Mouse (Mus musculus) bone marrow macrophage, adult 2 months (primary cell): ENCODE data around the gene Phf6.

ENCODE experiments used
- CTCF ChIP-seq: IDR thresholded peaks from 2 replicates; pipeline ENCODE4 v1.5.1; 2012; ENCODE audit warnings: low read depth, mild to moderate bottlenecking, low read length, moderate library complexity
- POLR2A ChIP-seq: IDR thresholded peaks from 2 replicates; pipeline ENCODE4 v1.6.1; 2012; ENCODE audit warnings: mild to moderate bottlenecking, low read depth, low read length, borderline replicate concordance

DNA sequence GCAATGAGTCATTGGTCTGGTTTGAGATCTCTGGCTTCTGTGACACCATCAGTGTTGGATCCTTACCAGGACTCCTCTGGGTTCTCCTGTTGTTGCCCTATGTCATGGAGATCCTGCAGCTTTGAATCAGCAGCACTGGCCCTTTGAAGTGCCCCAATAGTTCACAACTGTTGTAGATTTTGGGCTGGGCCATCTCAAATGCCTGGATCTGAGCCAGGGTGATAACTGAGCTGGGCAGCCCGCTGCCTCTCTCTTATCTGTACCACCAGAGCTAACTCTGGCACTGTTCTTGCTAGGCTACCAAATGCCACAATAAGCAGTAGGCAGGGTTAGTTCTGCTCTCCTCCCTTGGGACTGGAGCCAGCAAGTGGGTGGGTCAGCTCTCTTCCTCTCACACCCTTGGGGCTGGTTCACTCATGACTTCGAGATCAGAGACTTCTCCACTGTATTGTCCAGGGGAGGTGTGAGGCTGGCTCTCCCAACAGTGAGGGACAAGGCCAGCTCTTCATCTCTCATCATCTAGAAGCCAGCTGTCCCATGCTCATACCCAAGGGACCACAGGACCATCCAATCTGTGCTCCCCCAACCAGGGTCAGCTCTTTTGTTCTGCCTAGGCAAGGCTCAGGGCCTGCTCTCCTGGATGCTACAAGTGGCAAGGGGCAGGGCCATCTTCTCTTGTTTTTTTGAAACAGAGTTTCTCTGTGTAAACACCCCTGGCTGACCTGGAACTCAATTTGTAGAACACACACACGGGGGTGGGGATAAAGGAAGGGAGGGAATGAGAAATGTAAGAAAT lies 59.3 kb downstream of the Phf6 start:
- TF ChIP-seq CTCF: no peak
- TF ChIP-seq POLR2A: no peak
